Mouse (Mus musculus) adrenal gland, postnatal 14 days (tissue): ENCODE data around the gene Upk3a. TPM values are rescaled to one million over a fixed set of nuclear protein-coding genes. Genes with fewer than 3 reads are reported as not detected.

Source experiments
- DNase-seq: peaks from one replicate; pipeline ENCODE4 v3.0.0; 2021; ENCODE audit warnings: mixed read lengths
- long read RNA-seq, 2 experiments: library from polyadenylated mRNA; stranded (forward); transcript quantifications; one replicate each; pipeline ENCODE4 v2.0.0; 2021
- total RNA-seq: library from RNA; stranded (reverse); gene quantifications from 2 replicates; pipeline ENCODE4 v1.2.3, GENCODE M21; 2021

Upk3a gene
- total RNA-seq, result not detected in 2 replicates
- long read RNA-seq, experiment 1, result 0 reads
- long read RNA-seq, experiment 2, result 0 reads

- peak; percentile 28 for DNase-seq
These were observed at the start of gene Upk3a for GRCm38 (mm10) chr15:85016951-85017664. Gene Upk3a (plus strand): TSS chr15:85017141.

DNA sequence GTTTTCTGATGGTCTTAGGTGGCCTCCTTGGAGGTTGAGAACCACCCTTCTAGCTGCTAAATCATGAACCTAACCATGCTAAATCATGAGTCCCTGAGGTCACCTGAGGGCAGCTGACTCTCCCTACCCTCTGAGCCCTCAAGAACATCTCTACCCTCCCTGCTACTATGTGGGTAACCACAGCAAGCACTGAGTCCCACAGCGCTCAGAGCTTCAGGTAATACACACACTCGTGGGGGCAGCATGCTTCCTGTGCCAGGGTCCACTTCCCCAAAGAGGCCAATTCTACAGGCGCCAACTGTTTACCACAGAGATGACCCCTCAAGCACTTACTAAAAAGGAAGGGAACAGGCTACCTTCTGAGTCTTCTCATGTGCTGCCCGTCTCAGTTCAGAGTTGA lies 48.4 kb upstream of the Upk3a start:
- no peak for DNase-seq

- no peak for DNase-seq
These were observed 43.9 kb upstream of the Upk3a start for GRCm38 (mm10) chr15:84972860-84973543.

- no peak for DNase-seq
These were observed 43.4 kb upstream of the Upk3a start for GRCm38 (mm10) chr15:84973544-84973871.

GRCm38 (mm10) chr15:84975729-84976128 lies 41.2 kb upstream of the Upk3a start:
- DNase-seq, result peak; percentile 84

- no peak for DNase-seq
These were observed 35.2 kb upstream of the Upk3a start for GRCm38 (mm10) chr15:84981609-84982313.

GRCm38 (mm10) chr15:84982888-84983287 lies 34.1 kb upstream of the Upk3a start:
- peak; percentile 45 for DNase-seq

DNA sequence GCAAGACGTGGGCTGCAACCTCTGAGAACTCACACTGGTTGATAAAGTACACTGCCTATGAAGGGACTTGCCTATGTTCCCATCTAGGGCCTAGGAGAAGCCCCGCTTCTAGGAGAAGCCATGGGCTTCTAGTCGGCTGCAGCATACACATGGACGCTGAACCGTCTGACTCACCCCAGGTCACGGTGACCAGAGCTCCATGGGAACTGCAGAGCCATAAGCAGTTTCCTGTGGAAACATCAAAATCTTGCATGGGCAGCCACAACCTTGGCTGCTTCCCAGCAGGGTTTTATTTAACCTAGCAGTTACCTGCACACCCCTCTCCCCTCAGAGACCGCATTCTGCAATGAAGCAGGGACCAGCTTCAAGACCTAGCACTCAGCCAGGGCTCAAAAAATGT lies 33.2 kb upstream of the Upk3a start:
- DNase-seq, result no peak

GRCm38 (mm10) chr15:84985516-84986160 lies 31.3 kb upstream of the Upk3a start:
- no peak for DNase-seq

- no peak for DNase-seq
These were observed 30.5 kb upstream of the Upk3a start for GRCm38 (mm10) chr15:84986171-84987019.

DNA sequence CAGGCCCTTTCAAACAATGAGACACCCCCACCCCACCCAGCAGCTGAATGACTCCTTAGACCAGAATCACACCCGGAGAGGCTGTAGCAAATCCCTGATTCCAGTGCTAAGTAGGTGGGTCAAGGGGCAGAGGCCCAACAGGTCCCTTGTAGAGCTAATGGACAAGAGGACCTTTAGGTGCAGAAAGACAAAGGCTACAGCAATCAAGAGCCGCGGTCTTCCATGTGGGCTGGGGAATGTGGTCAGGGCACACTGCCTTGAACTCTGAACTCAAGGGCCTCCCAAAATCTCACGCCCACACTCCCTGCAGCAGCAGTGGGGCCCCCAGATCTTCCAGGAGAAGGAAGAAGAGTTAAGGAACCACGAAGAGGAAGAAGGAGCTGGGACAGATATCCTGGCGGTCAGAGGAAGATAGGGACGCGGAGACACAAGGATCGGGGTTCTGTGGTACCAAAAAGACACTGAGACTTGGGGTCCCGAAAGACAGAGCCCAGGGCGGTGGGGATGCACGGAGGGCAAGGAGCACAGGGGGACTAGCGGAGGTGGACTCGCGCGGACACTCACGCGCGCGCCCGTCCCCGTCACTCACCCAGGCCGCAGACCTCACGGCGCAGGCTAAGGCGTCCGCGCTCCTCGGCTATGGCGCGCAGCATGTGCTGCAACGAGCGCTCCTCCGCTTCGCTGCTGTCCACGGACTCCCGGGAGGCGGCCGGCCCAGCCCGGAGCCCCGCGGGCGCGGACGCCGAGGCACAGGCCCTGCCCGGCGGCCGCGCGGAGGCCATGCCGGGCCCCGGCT lies 29.7 kb upstream of the Upk3a start:
- DNase-seq, result peak; percentile 74

- peak; percentile 95 for DNase-seq
These were observed 28.8 kb upstream of the Upk3a start, which contains the start of gene 5031439G07Rik for GRCm38 (mm10) chr15:84987874-84988825. Gene 5031439G07Rik (minus strand): TSS chr15:84988551.

DNA sequence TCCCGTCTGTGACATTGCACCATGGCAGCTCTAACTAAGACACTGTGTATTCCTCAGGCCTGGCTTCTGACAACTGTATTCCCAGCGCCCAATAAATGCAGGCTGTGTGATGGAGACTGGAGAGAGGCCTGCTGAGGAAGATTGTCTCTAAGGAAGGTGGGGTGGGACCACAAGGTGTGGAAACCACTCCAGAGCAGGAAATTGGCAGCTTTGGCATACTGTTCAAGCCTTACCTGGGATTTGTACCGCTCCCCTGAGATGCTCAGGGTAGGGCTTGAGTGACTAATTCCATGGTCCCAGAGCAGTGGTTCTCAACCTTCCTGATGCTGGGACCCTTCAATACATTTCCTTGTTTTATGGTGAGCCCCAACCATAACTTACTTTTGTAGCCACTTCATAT lies 27.8 kb upstream of the Upk3a start:
- no peak for DNase-seq

DNA sequence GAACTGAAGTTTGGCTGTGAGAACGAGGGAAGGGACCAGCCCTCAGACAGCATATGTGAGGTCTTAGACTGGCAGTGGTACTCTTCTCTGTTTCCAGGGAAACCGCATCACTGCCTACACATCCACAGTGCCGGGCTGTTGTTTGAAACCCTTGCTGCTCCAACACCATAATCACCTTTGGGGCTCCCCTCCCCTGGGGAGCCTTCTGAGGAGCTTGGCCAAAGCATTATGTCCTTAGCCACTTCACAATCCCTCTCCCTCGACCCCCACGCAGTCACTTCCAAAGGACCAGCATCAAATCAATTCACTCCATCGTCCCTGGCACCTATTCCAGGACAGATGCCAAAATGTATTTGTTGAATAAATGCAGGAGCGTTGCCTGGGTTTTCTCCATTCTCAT lies 27.2 kb upstream of the Upk3a start:
- no peak for DNase-seq

GRCm38 (mm10) chr15:84994498-84994897 lies 22.4 kb upstream of the Upk3a start:
- no peak for DNase-seq

- no peak for DNase-seq
These were observed 21.9 kb upstream of the Upk3a start for GRCm38 (mm10) chr15:84995041-84995440.

DNA sequence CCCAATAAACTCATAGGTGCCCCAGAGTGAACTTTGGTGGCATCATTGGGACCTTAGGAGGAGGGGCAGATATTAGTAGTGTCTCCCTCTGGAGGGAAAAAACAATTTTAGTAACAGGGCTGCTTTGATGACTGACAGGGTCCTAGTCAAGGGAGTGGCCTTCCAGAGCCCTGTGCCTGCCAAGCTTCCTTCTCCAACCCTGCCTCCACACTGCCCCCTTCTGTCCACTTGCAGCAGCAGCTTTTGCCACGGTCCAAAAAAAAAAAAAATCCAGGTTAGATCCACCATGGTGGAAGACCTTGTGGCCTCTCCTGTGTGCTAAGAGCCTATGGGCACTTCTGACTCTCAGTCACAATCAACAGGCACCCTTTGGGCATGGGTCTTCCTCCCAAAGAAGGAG lies 21.0 kb upstream of the Upk3a start:
- peak; percentile 90 for DNase-seq

DNA sequence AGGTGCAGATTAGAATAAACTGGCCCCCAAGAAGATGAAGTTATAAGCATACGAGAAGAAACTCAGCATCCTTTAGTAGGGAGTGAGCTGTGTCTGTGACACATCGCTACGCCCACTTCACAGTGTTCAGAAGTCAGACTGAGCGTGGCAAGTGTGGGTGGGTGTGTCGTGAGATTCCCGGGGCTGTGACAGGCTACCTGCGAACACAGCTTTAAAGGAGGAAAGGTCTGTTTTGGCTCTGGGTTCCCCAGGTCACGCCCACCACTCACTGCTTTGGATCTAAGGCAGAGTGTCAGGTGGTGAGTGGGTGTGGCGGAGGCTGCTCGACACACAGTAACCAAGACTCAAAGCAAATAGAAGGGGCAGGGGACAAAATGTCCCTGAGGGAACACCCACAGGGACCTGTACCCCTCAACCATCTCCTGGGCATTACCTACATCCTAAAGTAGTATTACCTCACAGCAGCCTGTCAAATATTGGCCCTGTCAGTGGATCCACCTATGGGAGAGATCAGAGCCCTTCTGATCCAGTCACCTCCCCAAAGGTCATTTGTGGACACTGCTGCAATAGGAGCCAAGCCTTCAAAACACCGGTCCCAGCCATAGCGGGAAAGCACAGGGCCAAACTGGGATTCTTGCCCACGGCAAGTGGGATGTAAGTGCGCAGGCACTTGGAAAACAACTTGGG lies 19.0 kb upstream of the Upk3a start:
- no peak for DNase-seq

DNA sequence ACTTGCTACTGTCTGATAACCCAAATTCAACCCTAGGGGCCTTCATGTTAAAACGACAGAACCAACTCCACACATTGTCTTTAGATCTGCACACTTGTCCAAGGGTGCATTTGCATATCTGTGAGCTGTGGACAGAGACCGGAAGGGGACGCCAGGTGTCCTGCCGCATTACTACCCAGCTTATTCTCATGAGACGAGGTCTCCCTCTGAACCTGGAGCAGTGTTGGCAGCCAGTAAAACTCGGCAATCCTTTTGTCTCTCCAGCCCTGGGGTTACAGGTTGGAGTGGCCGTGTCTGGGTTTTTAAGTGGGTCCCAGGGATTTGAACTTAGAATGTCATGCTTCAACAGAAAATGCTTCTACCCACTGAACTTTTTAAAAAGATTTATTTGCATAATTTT lies 17.0 kb upstream of the Upk3a start:
- no peak for DNase-seq
